Mouse (Mus musculus) megakaryocyte, embryonic 14.5 days (primary cell): ENCODE measurements around the gene Slc6a6.

Experiments used
- FLI1 ChIP-seq: IDR thresholded peaks from 2 replicates; pipeline ENCODE4 v1.6.1; 2012; ENCODE audit warnings: low read length, inconsistent platforms, mixed read lengths
- GATA1 ChIP-seq: IDR thresholded peaks from 3 replicates; pipeline ENCODE4 v1.6.1; 2012; ENCODE audit warnings: mixed read lengths, low read length, inconsistent platforms, borderline replicate concordance

DNA sequence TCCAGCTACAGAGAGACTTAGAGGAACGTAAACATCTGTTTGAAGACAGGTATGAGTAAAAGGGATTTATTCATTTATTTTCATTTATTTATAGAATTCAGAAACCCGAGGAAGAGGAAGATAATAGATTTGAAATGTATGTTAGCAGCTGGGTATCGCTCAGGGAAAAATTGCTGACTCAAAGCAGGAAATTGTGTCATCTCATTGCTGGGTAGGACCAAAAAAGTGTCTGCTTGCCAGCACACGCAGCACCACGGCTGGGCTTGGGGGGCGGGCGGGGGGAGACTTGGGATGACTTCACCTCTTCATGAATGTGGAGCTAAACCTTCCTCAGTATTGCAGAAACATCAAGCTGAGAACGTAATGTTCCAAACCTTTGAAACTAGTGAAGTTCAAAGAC lies 83.7 kb downstream of the Slc6a6 start:
- TF ChIP-seq GATA1 (no peak), FLI1 (no peak)
